Mouse (Mus musculus) stomach, embryonic 14.5 days (tissue): ENCODE data around the gene Grin2d. TPM values are rescaled to one million over a fixed set of nuclear protein-coding genes. Genes with fewer than 3 reads are reported as not detected.
A peak's percentile ranks its signal among the peaks of the same experiment; 100 is the strongest.

Experiments
- ATAC-seq: fragments of 200-750 bp; cut with Nextera tagmentation; 2 replicates; pipeline ENCODE4 v1.8.0; 2017; ENCODE audit warnings: low read depth, moderate TSS enrichment; ENCODE audit not compliant: insufficient number of reproducible peaks, insufficient read depth, low FRiP score
- H3K27ac ChIP-seq: fragments of 300-500 bp; sonication (generic); 2 replicates; pipeline ENCODE4 v1.5.1; 2014; ENCODE audit warnings: mild to moderate bottlenecking, low read length, moderate library complexity, mixed read lengths
- H3K27me3 ChIP-seq: fragments of 300-500 bp; sonication (generic); 2 replicates; pipeline ENCODE4 v1.6.1; 2014; ENCODE audit warnings: low read length, control low read depth, mixed read lengths; ENCODE audit not compliant: control insufficient read depth, insufficient read depth
- H3K36me3 ChIP-seq: fragments of 300-500 bp; sonication (generic); 2 replicates; pipeline ENCODE4 v1.6.1; 2014; ENCODE audit warnings: mild to moderate bottlenecking, control low read depth, low read length, moderate library complexity, mixed read lengths; ENCODE audit not compliant: control insufficient read depth, insufficient read depth
- H3K4me1 ChIP-seq: fragments of 300-500 bp; sonication (generic); 2 replicates; pipeline ENCODE4 v1.6.1; 2014; ENCODE audit warnings: low read length, control low read depth, mixed read lengths; ENCODE audit not compliant: control insufficient read depth, insufficient read depth
- H3K4me2 ChIP-seq: fragments of 300-500 bp; sonication (generic); replicated peaks from 2 replicates; pipeline ENCODE4 v1.6.1; 2014; ENCODE audit warnings: low read depth, low read length, control low read depth
- H3K4me3 ChIP-seq: fragments of 300-500 bp; sonication (generic); 2 replicates; pipeline ENCODE4 v1.5.1; 2014; ENCODE audit warnings: low read depth, low read length, control low read depth
- H3K9ac ChIP-seq: fragments of 300-500 bp; sonication (generic); replicated peaks from 2 replicates; pipeline ENCODE4 v1.6.1; 2014; ENCODE audit warnings: low read depth, mild to moderate bottlenecking, control low read depth, low read length, moderate library complexity, mixed read lengths
- H3K9me3 ChIP-seq: fragments of 300-500 bp; sonication (generic); 2 replicates; pipeline ENCODE4 v1.6.1; 2016; ENCODE audit warnings: low read depth, low read length, control low read depth; ENCODE audit not compliant: control insufficient read depth
- WGBS: fragments of 180-500 bp; shearing (Covaris S2); extraction: QIAGEN DNeasy Blood & Tissue Kit; methylation state at CpG from one replicate; pipeline ENCODE4 v1.1.7; 2014; 5-methylcytosine and 5-hydroxymethylcytosine counted together
- polyA plus RNA-seq: library from polyadenylated mRNA; unstranded; fragments of >200 nt; fragmentation: Nextera tagmentation; extraction: Ambion mirVana; gene quantifications from 2 replicates; pipeline ENCODE4 v1.2.1, GENCODE M21; 2014

Gene Grin2d
- polyA plus RNA-seq, 1 experiment from 2014 or later = 0.48 TPM

DNA sequence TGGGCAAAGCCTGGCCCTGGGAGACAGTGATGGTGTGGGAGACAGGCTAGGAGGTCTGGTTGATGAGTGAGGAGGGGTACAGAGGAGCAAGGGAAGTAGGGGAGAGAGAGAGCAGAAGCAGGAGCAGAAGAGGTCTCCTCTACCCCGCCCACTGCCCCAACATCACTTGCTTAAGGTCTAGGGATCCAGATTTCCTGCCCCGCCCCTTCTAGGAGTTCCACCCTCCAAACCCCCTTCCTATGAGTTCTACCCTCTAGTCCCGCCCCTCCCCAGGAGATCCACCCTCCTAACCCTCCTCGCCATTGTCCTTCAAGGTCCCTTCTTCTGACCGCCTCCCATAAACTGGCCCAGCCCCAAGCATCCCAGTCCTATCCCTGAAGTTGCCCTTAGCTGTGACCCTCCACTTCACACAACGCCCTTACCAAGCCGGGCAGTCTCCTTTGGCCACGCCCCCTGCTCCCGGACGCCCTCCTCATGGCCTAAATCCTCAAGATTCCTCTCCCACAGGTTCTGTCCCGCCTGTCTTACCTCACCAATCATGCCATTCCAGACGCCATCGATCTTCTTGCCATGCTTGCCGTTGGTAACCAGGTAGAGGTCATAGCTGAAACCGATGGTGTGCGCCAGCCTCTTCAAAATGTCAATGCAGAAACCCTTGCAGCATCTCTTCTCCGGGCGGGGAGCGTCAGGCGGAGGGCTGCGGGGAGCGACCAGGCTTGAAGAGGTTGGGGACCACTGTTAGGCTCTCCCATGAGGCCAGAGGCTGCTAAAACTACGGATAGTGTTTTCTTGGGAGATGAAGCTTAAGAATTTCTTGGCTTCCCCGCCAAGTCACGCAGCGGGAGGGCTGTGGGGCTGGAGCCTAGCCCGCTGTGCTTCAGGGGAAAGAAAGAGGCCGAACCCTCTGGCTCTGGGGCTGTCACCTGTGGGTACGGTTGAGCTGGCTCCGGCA lies 21.0 kb downstream of the Grin2d start:
- Histone ChIP-seq H3K4me1 (peaks cover 5% of the 10 kb centered on the region; the same call in 1 of the 2 replicates), H3K36me3 (no peaks in the 10 kb centered on the region), H3K27me3 (no peaks in the 10 kb centered on the region), H3K9me3 (no peaks in the 10 kb centered on the region), H3K4me2 (peak overlapping the region; percentile 47), H3K9ac (no peak overlapping the region), H3K4me3 (peak overlapping the region; percentile 24), H3K27ac (no peak overlapping the region)
- 3% methylated on average over 29 of the region's 30 CpGs for WGBS
- peak; percentile 43; the same call in 1 of the 2 replicates for ATAC-seq

DNA sequence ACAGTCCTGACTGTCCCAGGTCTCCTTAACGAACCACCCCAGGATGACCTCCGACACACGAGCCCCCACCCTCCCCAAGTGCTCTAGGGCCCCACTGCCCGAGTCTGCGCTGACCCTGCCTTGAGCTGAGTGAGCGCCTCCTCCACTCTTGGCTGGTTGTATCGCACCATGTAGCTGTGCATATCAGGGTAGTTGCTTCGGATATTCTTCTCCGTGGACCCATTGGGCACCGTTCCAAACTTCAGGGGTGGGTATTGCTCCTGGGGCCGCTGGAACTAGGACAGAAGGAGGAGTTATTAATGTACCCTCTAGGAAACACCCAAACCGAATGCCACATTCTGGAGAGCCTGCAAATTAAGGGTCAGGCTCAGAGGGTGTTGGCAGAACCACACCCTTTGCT lies 25.1 kb downstream of the Grin2d start:
- Histone ChIP-seq H3K27me3 (no peaks in the 10 kb centered on the region), H3K27ac (no peak overlapping the region), H3K4me2 (no peak overlapping the region), H3K9ac (no peak overlapping the region), H3K4me1 (peaks cover 8% of the 10 kb centered on the region; the same call in 1 of the 2 replicates), H3K4me3 (no peak overlapping the region), H3K36me3 (no peaks in the 10 kb centered on the region), H3K9me3 (no peaks in the 10 kb centered on the region)
- ATAC-seq = no peak
- WGBS = 83% methylated on average over 12 of the region's 12 CpGs

GRCm38 (mm10) chr7:45850661-45851060 lies 27.5 kb downstream of the Grin2d start:
- ATAC-seq = no peak
- Histone ChIP-seq H3K4me3 (no peak overlapping the region), H3K27me3 (no peaks in the 10 kb centered on the region), H3K4me2 (no peak overlapping the region), H3K4me1 (peaks cover 5% of the 10 kb centered on the region; the same call in 1 of the 2 replicates), H3K9me3 (no peaks in the 10 kb centered on the region), H3K9ac (no peak overlapping the region), H3K36me3 (no peaks in the 10 kb centered on the region), H3K27ac (no peak overlapping the region)
- WGBS = 59% methylated on average over 3 of the region's 3 CpGs

DNA sequence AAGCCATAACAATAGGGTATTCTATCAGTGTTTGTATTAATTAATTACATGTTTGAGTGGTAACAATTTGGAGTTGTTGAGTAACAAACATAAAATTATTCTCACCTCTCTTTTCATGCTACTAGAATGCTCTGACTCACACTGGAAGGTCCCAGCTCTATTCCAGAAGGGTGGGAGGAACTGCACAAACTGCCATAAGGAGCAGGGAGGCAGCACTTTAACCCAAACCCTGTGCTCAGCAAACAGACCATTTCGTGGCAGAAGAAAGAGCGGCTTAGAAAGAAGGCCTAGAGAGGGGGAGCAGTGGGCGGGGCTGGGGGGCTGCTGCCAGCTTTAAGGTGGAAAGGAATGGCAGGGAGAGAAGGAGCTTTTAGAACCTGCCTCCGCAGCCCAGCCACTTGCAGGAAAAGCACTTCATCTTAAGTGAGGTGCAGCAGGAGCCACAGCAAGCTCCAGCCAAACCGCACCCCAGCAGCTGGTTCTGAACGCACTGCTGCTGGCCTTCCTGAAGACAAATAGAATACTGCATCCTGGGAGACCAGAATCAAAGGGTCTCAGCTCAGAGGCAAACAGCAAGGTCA lies 29.6 kb downstream of the Grin2d start:
- ATAC-seq = no peak

GRCm38 (mm10) chr7:45842950-45843744 lies 35.0 kb downstream of the Grin2d start:
- Histone ChIP-seq H3K9ac (no peak overlapping the region), H3K27me3 (no peaks in the 10 kb centered on the region), H3K36me3 (no peaks in the 10 kb centered on the region), H3K9me3 (no peaks in the 10 kb centered on the region), H3K4me3 (no peak overlapping the region), H3K4me2 (no peak overlapping the region), H3K27ac (no peak overlapping the region), H3K4me1 (no peaks in the 10 kb centered on the region)
- no peak for ATAC-seq
- WGBS = 88% methylated on average over 10 of the region's 10 CpGs

More for the DNA sequence above, 29.6 kb downstream of the Grin2d start:
- no peaks in the 10 kb centered on the region for H3K27me3 ChIP-seq
- H3K27ac ChIP-seq = 0 out of 2 replicates have a peak overlapping the region, but pooled peaks have one; percentile 39
- no peak overlapping the region for H3K4me2 ChIP-seq
- H3K9me3 ChIP-seq = no peaks in the 10 kb centered on the region
- H3K9ac ChIP-seq = no peak overlapping the region
- 6% methylated on average over 6 of the region's 6 CpGs for WGBS
- no peak overlapping the region for H3K4me3 ChIP-seq
- peaks cover 5% of the 10 kb centered on the region; the same call in 1 of the 2 replicates for H3K4me1 ChIP-seq
- no peaks in the 10 kb centered on the region for H3K36me3 ChIP-seq

- Histone ChIP-seq H3K27me3 (peaks cover 28% of the 10 kb centered on the region), H3K9ac (peak overlapping the region; percentile 14; the same call in 1 of the 2 replicates), H3K4me3 (peak overlapping the region; percentile 39), H3K27ac (no peak overlapping the region), H3K9me3 (no peaks in the 10 kb centered on the region), H3K4me2 (peak overlapping the region; percentile 52), H3K36me3 (peaks cover 6% of the 10 kb centered on the region; the same call in 1 of the 2 replicates), H3K4me1 (peaks cover 17% of the 10 kb centered on the region)
- no peak for ATAC-seq
- 4% methylated on average over 22 of the region's 31 CpGs for WGBS
Measured at GRCm38 (mm10) chr7:45833924-45834323, 44.3 kb downstream of the Grin2d start.

DNA sequence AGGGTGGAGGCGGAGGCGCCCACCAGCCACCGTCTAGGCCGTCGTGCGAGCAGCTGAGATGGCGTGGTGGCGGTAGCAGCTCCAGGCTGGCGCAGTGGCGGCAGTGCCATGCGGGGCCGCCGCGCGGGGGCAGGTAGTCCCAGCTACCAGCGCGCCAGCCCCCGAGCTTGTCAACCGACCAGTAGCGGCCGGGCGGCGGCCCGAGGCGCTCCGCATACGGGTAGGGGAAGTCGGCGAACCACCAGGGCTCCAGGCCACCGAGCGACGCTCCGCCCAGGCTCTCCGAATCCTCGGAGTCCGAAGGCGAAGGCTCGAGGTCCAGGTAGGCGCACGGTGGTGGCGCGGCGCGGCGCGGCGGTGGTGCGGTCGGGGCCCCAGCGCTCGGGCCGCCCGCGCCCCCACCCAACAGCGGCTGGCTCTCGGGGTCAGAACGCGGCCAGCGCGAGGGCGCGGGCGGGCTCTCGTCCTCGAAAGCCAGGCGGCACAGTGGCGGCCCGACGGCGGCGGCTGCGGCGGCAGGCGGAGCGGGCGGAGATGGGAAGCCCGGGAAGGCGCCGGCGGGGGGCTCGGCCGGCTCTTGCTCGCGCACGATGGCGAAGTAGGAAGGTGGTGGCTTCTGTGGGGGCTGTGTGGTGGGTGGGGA lies 44.9 kb downstream of the Grin2d start:
- peaks cover 13% of the 10 kb centered on the region; the same call in 1 of the 2 replicates for H3K36me3 ChIP-seq
- peaks cover 17% of the 10 kb centered on the region for H3K4me1 ChIP-seq
- H3K4me2 ChIP-seq = peak overlapping the region; percentile 52
- H3K4me3 ChIP-seq = peak overlapping the region; percentile 39
- peaks cover 28% of the 10 kb centered on the region for H3K27me3 ChIP-seq
- H3K9me3 ChIP-seq = no peaks in the 10 kb centered on the region
- WGBS = under 1% methylated on average over 68 of the region's 86 CpGs
- H3K9ac ChIP-seq = peak overlapping the region; percentile 14; the same call in 1 of the 2 replicates
- H3K27ac ChIP-seq = no peak overlapping the region
- ATAC-seq = no peak
